Mouse (Mus musculus) spleen, adult 2 months (tissue): ENCODE measurements at regions not wholly inside any gene's neighbourhood (a gene's known extent, or its start where the extent isn't known, plus 50 kb on each side); places are given as distances from the start of the nearest gene placed in this dataset.

Experiments
- CTCF ChIP-seq: fragments of 200-500 bp; IDR thresholded peaks from 2 replicates; pipeline ENCODE4 v1.5.1; 2011; ENCODE audit warnings: mild to moderate bottlenecking, inconsistent platforms; ENCODE audit not compliant: insufficient read depth, insufficient read length, insufficient replicate concordance; ENCODE audit errors: extremely low read depth
- POLR2A ChIP-seq: fragments of 200-500 bp; IDR thresholded peaks from 2 replicates; pipeline ENCODE4 v1.6.1; 2011; ENCODE audit warnings: low read depth, low read length, inconsistent platforms

- no peak for TF ChIP-seq CTCF
- no peak for TF ChIP-seq POLR2A
Measured at GRCm38 (mm10) chr15:94024126-94024730, 428.5 kb upstream of the Prickle1 start.
